ENCODE assay signal across 23 mouse cellular contexts in the genomic region with DNA sequence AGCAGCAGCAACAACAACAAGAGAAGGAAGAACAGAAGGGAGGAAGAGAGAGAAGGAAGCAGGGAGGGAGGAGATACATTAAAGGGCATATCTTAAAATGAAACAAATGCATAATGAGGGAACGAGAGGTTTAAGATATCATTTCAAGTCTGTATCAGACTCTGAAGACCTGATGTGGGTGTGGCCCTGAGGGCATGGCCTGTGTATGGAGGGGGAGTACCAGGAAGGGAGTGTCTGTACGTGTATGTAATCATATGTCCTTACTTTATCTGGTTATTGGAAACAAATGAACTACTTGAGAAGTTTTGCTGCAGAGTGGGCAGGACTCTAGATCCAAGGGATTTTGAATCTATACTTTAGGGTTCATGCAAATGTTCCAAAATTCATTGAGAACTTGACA. TPM values are rescaled to one million over a fixed set of nuclear protein-coding genes. Genes with fewer than 3 reads are reported as not detected.
A peak's percentile ranks its signal among the peaks of the same experiment; 100 is the strongest.
DNase-seq lines count a peak whose midpoint lies in the region; ATAC-seq and TF ChIP-seq lines count a peak whose summit lies in the region.
"Had no signal": no experiment of that assay in that cellular context is flagged by ENCODE, and none has a peak within 500 bp of the region (broad histone marks: within the 10 kb centered on the region; RNA-seq: fewer than 3 reads in every experiment).

No protein-coding gene starts in this region.

- TF ChIP-seq RAD21 in MEL (IDR thresholded peaks at IDR 0.05; ENCODE audit: low read depth, low read length), result no peak

- H3K36me3 ChIP-seq in liver, embryonic 12.5 days, result no peaks in the 10 kb centered on the region
- no peaks in the 10 kb centered on the region for H3K36me3 ChIP-seq in liver, embryonic 11.5 days (ENCODE audit: control insufficient read depth, insufficient read depth, low read length)
- no peaks in the 10 kb centered on the region for H3K36me3 ChIP-seq in MEL (ENCODE audit: control insufficient read depth in 1 of 2, insufficient read depth in 2 of 2, low read length in 2 of 2)
- no peaks in the 10 kb centered on the region for H3K36me3 ChIP-seq in intestine, embryonic 15.5 days
- H3K36me3 ChIP-seq: embryonic facial prominence, embryonic 10.5 days; embryonic facial prominence, embryonic 12.5 days; forebrain, embryonic 15.5 days; G1E had no signal

- H3K4me2 ChIP-seq in liver, embryonic 12.5 days, result no peak overlapping the region
- no peak overlapping the region for H3K4me2 ChIP-seq in liver, embryonic 11.5 days
- no peak overlapping the region for H3K4me2 ChIP-seq in intestine, embryonic 15.5 days (replicated peaks)
- H3K4me2 ChIP-seq: embryonic facial prominence, embryonic 12.5 days; forebrain, embryonic 13.5 days; forebrain, embryonic 15.5 days had no signal

- 0 out of 2 replicates have a peak, but pooled peaks cover 5% of the 10 kb centered on the region for H3K4me1 ChIP-seq in liver, embryonic 12.5 days
- H3K4me1 ChIP-seq in liver, embryonic 11.5 days (replicated peaks; ENCODE audit: control insufficient read depth, insufficient read depth, low read length), result no peaks in the 10 kb centered on the region
- peaks cover 0 to 5% of the 10 kb centered on the region in 2 experiments; a peak in 2 of 4 replicates for H3K4me1 ChIP-seq in MEL (ENCODE audit: control insufficient read depth in 1 of 2, insufficient read depth in 2 of 2, low read length in 2 of 2)
- no peaks in the 10 kb centered on the region; the same call in 1 of the 2 replicates for H3K4me1 ChIP-seq in intestine, embryonic 15.5 days (replicated peaks)
- H3K4me1 ChIP-seq: forebrain, embryonic 13.5 days had no signal

- 25% methylated on average over 2 of the region's 2 CpGs for WGBS in liver, embryonic 12.5 days (ENCODE audit: insufficient replicate concordance)
- WGBS in liver, embryonic 11.5 days, result 48% methylated on average over 2 of the region's 2 CpGs
- WGBS in intestine, embryonic 15.5 days, result 47% methylated on average over 2 of the region's 2 CpGs

- TF ChIP-seq CTCF in MEL (IDR thresholded peaks at IDR 0.05 in 2 of 3, conservative IDR thresholded peaks at IDR 0.05 in 1 of 3; ENCODE audit: control insufficient read depth in 1 of 3, insufficient read depth in 1 of 3, low read depth in 2 of 3, low read length in 3 of 3, poor library complexity in 1 of 3, severe bottlenecking in 1 of 3), result no peak

- no peak overlapping the region for H3K27ac ChIP-seq in liver, embryonic 12.5 days
- no peak overlapping the region for H3K27ac ChIP-seq in liver, embryonic 11.5 days (ENCODE audit: low read depth, low read length)
- H3K27ac ChIP-seq in MEL (ENCODE audit: control insufficient read depth, low read depth, low read length), result no peak overlapping the region
- no peak overlapping the region for H3K27ac ChIP-seq in intestine, embryonic 15.5 days
- H3K27ac ChIP-seq: embryonic facial prominence, embryonic 10.5 days; embryonic facial prominence, embryonic 12.5 days; forebrain, embryonic 13.5 days; forebrain, embryonic 15.5 days had no signal

- 0 out of 2 replicates have a peak, but pooled peaks cover 10% of the 10 kb centered on the region for H3K27me3 ChIP-seq in liver, embryonic 12.5 days (replicated peaks)
- 0 out of 2 replicates have a peak, but pooled peaks cover 2% of the 10 kb centered on the region for H3K27me3 ChIP-seq in liver, embryonic 11.5 days (replicated peaks; ENCODE audit: control insufficient read depth, insufficient read depth, low read length)
- H3K27me3 ChIP-seq in MEL (ENCODE audit: control insufficient read depth in 1 of 2, insufficient read depth in 2 of 2, low read length in 2 of 2), result peaks cover 3 to 4% of the 10 kb centered on the region in 2 experiments; a peak in 3 of 4 replicates
- no peaks in the 10 kb centered on the region for H3K27me3 ChIP-seq in intestine, embryonic 15.5 days (replicated peaks)
- H3K27me3 ChIP-seq: CH12.LX; embryonic facial prominence, embryonic 12.5 days; forebrain, embryonic 15.5 days had no signal

- no peaks in the 10 kb centered on the region for H3K79me2 ChIP-seq in MEL (ENCODE audit: control insufficient read depth, insufficient read depth, low read length, poor library complexity)

- TF ChIP-seq EP300 in MEL (IDR thresholded peaks at IDR 0.05; ENCODE audit: low read depth in 1 of 2, low read length in 2 of 2), result no peak

- TF ChIP-seq POLR2A in MEL (IDR thresholded peaks at IDR 0.05; ENCODE audit: control insufficient read depth in 1 of 2, insufficient read depth in 1 of 2, low read depth in 1 of 2, low read length in 2 of 2, poor library complexity in 1 of 2), result no peak

- H3K9ac ChIP-seq in liver, embryonic 12.5 days, result no peak overlapping the region
- H3K9ac ChIP-seq in liver, embryonic 11.5 days (ENCODE audit: low read depth, low read length), result no peak overlapping the region
- H3K9ac ChIP-seq in MEL (ENCODE audit: control insufficient read depth, low read depth, low read length, poor library complexity, severe bottlenecking), result no peak overlapping the region
- no peak overlapping the region for H3K9ac ChIP-seq in intestine, embryonic 15.5 days
- H3K9ac ChIP-seq: embryonic facial prominence, embryonic 12.5 days; forebrain, embryonic 13.5 days; forebrain, embryonic 15.5 days; forebrain, postnatal 0 days had no signal

- no peak overlapping the region for H3K4me3 ChIP-seq in liver, embryonic 12.5 days
- no peak overlapping the region for H3K4me3 ChIP-seq in liver, embryonic 11.5 days (ENCODE audit: low read depth, low read length)
- no peak overlapping the region for H3K4me3 ChIP-seq in MEL (ENCODE audit: control insufficient read depth in 1 of 2, insufficient read depth in 1 of 2, low read depth in 2 of 2, low read length in 2 of 2)
- no peak overlapping the region for H3K4me3 ChIP-seq in intestine, embryonic 15.5 days (replicated peaks)
- H3K4me3 ChIP-seq: embryonic facial prominence, embryonic 10.5 days; embryonic facial prominence, embryonic 12.5 days; forebrain, embryonic 13.5 days; forebrain, embryonic 15.5 days had no signal

- ATAC-seq in liver, embryonic 12.5 days, result peak; percentile 68; the same call in 1 of the 2 replicates
- ATAC-seq in liver, embryonic 11.5 days (replicated peaks; ENCODE audit: low FRiP score), result no peak; the same call in 1 of the 2 replicates
- peak; percentile 78 for ATAC-seq in megakaryocyte-erythroid progenitor cell, adult 5-6 weeks (replicated peaks; ENCODE audit: low FRiP score, low TSS enrichment, poor library complexity, severe bottlenecking)
- no peak for ATAC-seq in intestine, embryonic 15.5 days
- ATAC-seq: CD4-positive, CD25-positive, alpha-beta regulatory T cell, adult 4 months; forebrain, embryonic 13.5 days; forebrain, embryonic 15.5 days; forebrain, postnatal 0 days had no signal

- DNase-seq in liver, embryonic 11.5 days (ENCODE audit: low spot score), result no peak
- peak; percentile 38 for DNase-seq in MEL (ENCODE audit: low read depth, low spot score)
- DNase-seq: adrenal gland, adult 2 months; adrenal gland, postnatal 10 days; adrenal gland, postnatal 25 days; B cell, adult 2 months; cerebellum, adult 11 months; cerebellum, adult 18-20 months; cerebellum, adult 8-10 months; cerebellum, adult 9-11 months; cerebellum, postnatal 14 days; cerebellum, postnatal 36 days; forebrain, postnatal 0 days had no signal

- H3K9me3 ChIP-seq in liver, embryonic 12.5 days (replicated peaks), result no peaks in the 10 kb centered on the region
- no peaks in the 10 kb centered on the region for H3K9me3 ChIP-seq in liver, embryonic 11.5 days (ENCODE audit: control insufficient read depth, low read length)
- no peaks in the 10 kb centered on the region for H3K9me3 ChIP-seq in MEL (replicated peaks; ENCODE audit: insufficient read depth, low read length)
- H3K9me3 ChIP-seq in intestine, embryonic 15.5 days, result no peaks in the 10 kb centered on the region
- H3K9me3 ChIP-seq: embryonic facial prominence, embryonic 10.5 days; embryonic facial prominence, embryonic 12.5 days; forebrain, embryonic 13.5 days; forebrain, embryonic 15.5 days; G1E had no signal

TF ChIP-seq in MEL, 35 proteins besides CTCF, POLR2A, EP300 and RAD21:
- TF ChIP-seq E2F4 (IDR thresholded peaks at IDR 0.05; ENCODE audit: borderline replicate concordance, low read depth, low read length) (no peak), USF2 (IDR thresholded peaks at IDR 0.05; ENCODE audit: borderline replicate concordance in 1 of 2, insufficient read depth in 1 of 2, low read depth in 1 of 2, low read length in 2 of 2) (no peak), ELF1 (IDR thresholded peaks at IDR 0.05; ENCODE audit: low read depth, low read length) (no peak), SMC3 (IDR thresholded peaks at IDR 0.05; ENCODE audit: low read depth, low read length) (no peak)

RNA-seq across cellular contexts. Expression of a gene that starts 22.3 kb away (rescaled TPM):
- 7.5 and 7.6 TPM in 2 replicates for polyA plus RNA-seq in liver, embryonic 12.5 days (2016; fragmentation: Nextera tagmentation; extraction: Ambion mirVana)
- 9.7 and 14.8 TPM in 2 replicates for polyA plus RNA-seq in liver, embryonic 11.5 days (2014; fragmentation: Nextera tagmentation; extraction: Ambion mirVana)
- 10.4 and 13.5 TPM in 2 replicates for total RNA-seq in MEL (2012; rRNA removed)
- polyA plus RNA-seq in MEL (2012; ENCODE audit: insufficient read depth in 1 of 2, insufficient read length in 2 of 2, low read depth in 1 of 2, low replicate concordance in 2 of 2, missing spikeins in 1 of 2), result 1 to 10 TPM in 1 of 2 experiments, not detected in 1; 7.0 TPM
- total RNA-seq in megakaryocyte-erythroid progenitor cell, adult 5-6 weeks (2014; fragmentation: Nextera tagmentation), result 12.7 and 14.2 TPM in 2 replicates
- 10.4 and 13.4 TPM in 2 replicates for total RNA-seq in megakaryocyte-erythroid progenitor cell, adult 5-6 weeks (2017)
- 4.5 and 4.8 TPM in 2 replicates for polyA plus RNA-seq in intestine, embryonic 15.5 days (2015; fragmentation: Nextera tagmentation; extraction: Ambion mirVana)

Comparison
In these comparisons a context has a peak if more than half of its experiments do, and no peak if none do; other contexts are left out.
1. ATAC-seq: peak in liver, embryonic 12.5 days (single experiment) and megakaryocyte-erythroid progenitor cell, adult 5-6 weeks (single experiment); none in liver, embryonic 11.5 days (single experiment) and intestine, embryonic 15.5 days (single experiment).